Mouse (Mus musculus): ENCODE results near the gene Nfatc2. TPM values are rescaled to one million over a fixed set of nuclear protein-coding genes. Genes with fewer than 3 reads are reported as not detected.

Gene Nfatc2
- total RNA-seq, 1 experiment from 2014 or later = 6.8 TPM

DNA sequence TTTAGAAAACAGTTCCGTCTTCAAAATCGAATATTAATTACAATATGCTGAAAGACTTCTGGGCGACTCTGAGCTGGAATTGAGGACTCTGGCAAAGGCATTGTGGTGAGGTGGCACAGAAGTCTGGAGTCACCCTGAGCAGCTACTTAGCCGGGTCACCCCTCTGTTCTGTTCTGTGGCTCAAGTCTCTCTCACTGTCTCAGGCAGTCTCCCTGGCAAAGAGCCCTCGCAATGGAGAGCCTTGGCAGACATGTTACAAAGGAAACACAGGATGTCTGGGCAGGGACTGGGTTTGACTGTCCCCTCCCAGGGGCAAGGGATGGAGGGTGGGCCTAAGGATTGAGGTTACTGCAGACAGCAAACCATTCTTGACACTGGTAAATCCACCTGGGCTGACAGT, 135.8 kb downstream of the Nfatc2 start:
- no peak for ATAC-seq (ENCODE audit: extremely low read depth, insufficient number of reproducible peaks, low FRiP score, poor library complexity, severe bottlenecking)

DNA sequence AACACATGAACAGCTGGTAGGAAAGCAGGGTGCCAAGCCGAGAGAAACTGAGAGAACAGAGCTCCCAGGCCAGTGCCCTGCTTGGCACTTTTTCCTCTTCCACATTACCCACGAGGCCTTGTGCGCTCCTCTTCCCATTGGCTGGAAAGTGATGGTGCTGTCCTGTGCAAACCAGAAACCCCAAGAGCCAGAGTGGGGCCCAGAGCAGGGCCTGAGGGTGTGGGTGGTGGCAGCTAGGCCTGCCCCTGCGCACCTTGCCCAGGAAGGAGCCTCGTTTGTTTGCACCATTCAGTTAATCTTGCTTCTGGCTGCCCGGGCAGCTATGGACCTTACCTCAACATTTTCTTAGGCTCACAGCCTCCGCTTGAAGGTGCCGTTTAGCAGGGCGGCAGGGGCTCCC, 139.6 kb downstream of the Nfatc2 start:
- no peak for ATAC-seq (ENCODE audit: extremely low read depth, insufficient number of reproducible peaks, low FRiP score, poor library complexity, severe bottlenecking)

DNA sequence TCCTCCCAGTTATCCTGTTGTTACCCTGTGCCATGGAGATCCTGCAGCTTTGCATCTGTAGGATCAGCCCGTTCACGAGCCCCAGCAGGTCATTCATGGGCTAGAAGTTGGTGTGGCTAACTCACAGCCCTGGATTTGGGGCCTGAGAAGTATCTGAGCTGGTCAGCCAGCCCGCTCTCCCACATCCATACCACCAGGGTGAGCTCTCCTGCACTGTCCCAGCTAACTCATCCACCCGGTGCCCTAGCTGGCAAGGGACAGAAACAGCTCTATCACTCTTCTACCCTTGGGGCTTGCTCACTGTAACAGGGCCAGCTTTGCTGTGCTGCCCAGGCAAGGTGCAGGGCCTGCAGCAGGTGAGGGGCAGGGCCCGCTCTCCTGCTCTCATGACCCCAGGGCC, 141.8 kb downstream of the Nfatc2 start:
- no peak for ATAC-seq (ENCODE audit: extremely low read depth, insufficient number of reproducible peaks, low FRiP score, poor library complexity, severe bottlenecking)

DNA sequence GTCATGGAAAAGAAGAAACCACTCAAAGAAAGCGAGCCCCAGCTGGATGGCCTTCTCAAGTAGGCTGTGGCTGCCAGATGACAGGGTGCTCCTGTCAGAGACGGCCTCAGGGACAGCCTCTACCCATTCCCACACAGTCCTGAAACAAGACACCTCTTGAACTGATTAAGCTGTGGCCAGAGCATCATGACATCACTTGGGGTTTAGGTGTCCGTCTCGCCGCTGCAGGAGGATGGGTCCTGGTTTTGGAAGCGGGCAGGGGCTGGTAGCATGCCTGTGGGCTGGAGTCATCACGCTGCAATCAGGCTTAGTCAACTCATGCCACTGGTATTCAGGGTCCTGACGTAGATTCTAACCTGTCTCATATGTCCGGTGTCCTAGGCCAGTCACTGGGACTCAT, 142.9 kb downstream of the Nfatc2 start:
- ATAC-seq (ENCODE audit: extremely low read depth, insufficient number of reproducible peaks, low FRiP score, poor library complexity, severe bottlenecking) = no peak

DNA sequence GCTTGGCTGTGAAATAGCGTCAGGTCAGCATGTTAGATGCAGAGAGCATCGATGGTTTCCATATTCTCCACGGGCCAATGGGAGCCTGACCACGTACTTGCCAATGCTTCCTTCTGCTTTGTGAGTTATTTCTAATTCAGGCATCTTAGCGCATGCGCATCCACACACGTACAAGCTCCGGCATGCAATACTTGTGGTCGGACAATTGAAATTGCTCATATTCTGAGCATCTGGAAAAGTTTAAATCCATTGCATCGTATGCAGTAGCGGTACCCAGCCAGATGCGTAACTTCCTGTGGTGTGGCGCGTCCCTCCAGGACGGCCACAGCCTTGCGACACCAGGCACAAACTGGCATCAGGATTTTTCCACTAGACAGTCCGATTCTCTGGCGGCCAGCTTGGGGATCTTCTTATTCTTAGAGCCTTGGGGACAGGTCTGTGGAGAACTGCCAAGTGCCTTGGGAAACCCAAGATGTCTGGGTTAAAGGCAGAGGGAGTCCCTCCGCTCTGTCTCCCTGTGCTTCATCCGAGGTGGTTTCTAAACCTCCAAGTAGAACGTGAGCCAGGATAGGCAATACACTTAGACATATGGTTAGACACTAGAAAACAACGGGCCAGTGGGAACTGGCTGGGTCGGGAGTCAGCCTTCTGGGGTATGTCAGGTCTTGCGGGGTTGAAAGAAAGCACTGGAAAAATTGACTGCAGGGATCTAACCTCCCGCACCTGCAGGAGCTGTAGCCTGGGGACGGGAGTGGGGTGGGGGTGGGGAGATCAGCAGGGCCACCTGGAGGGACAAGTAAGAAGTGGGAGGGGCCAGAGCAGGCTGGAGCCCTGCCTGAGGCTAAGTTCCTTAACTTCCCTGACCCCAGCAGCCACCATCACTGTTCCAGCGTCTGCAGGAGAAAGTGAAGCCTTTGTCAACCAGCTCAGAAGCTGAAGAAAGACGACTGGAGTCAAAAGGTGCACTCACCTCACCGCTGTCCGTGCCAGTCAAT, 149.4 kb downstream of the Nfatc2 start:
- peak; percentile 3; the same call in 1 of the 2 replicates for ATAC-seq (ENCODE audit: extremely low read depth, insufficient number of reproducible peaks, low FRiP score, poor library complexity, severe bottlenecking)

DNA sequence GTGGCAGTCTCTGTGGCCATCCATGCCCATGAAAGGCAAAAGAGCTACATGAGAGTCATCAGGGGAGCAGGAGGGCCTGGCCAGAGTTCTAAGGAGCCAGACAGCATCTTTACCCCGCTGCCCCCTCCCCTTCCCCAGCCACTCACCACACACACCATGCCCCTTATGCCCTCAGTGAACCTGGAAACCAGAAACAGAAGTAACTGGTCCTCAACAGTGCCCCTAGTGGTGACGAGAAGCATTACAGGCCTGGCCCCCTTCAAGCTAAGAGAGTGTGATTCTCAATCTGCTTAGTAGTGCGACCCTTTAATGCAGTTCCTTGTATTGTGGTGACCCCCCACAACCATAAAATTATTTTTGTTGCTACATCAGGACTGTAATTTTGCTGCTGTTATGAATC, 150.5 kb downstream of the Nfatc2 start:
- ATAC-seq (ENCODE audit: extremely low read depth, insufficient number of reproducible peaks, low FRiP score, poor library complexity, severe bottlenecking) = peak; percentile 39; the same call in 1 of the 2 replicates

DNA sequence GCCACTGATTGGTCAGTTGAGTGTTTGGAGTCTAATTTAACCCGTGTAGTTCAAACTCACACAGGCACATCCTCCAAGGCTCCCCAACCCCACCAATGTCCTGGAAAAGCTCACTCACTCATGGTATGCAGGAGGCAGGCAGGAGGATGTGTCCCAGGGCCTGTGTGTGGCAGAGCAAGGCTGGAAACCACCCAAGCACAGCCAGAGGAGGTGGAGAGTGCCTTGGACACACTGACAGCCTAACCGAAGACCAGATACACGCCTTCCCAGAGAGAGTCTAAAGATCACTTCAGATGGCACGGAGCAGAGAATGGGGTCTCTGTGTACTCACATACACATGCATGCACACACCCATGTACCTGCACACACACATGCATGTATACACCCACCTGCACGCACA, 153.4 kb downstream of the Nfatc2 start:
- no peak for ATAC-seq (ENCODE audit: extremely low read depth, insufficient number of reproducible peaks, low FRiP score, poor library complexity, severe bottlenecking)

DNA sequence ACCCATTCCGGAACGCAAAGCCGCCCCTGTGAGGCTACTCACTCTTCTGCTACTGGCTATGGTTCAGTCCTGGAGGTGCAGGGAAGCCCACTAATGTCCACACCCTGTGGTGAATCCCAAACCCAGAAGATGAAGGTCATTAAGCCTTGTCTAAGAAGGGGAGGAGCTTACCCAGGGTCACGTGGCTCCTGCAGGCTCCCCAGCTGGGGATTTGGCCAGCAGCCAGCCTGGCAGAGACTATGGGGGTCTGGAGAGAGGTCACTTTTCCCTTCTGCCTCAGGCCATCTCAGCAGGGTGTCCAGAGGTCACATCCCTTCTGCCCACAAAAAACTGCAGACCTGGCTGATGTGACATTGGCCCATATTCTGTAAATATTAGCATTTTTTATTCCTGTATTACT, 153.9 kb downstream of the Nfatc2 start:
- no peak for ATAC-seq (ENCODE audit: extremely low read depth, insufficient number of reproducible peaks, low FRiP score, poor library complexity, severe bottlenecking)

DNA sequence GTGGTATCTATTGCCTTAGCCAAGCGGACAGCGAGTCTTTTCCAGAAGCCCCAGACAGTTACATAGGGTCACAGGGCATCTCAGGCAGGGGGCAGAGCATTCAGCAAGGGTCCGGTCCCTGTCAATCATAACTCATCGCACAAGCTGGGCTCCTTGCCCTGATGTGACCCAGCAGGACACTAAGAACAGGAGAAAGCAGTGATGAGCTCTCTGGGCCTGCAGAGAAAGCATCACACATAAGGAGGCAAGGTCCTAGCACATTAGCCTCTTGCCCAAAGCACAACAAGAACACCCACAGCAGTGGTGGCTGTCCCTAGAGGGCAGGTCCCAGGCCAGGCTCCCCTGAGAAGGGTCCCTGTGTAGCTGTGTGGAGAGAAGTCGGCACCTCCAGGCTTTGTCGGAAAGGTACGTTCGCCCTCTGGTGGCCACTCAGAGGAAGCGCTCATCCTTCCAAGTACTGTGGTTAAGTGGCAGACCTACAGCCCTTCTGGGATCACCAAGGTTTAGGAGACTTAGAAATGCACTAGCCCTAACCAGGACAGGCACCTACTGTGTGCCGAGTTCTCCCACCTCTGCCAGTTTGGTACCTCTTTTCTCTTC, 156.1 kb downstream of the Nfatc2 start:
- ATAC-seq (ENCODE audit: extremely low read depth, insufficient number of reproducible peaks, low FRiP score, poor library complexity, severe bottlenecking) = peak; percentile 73; the same call in 1 of the 2 replicates

DNA sequence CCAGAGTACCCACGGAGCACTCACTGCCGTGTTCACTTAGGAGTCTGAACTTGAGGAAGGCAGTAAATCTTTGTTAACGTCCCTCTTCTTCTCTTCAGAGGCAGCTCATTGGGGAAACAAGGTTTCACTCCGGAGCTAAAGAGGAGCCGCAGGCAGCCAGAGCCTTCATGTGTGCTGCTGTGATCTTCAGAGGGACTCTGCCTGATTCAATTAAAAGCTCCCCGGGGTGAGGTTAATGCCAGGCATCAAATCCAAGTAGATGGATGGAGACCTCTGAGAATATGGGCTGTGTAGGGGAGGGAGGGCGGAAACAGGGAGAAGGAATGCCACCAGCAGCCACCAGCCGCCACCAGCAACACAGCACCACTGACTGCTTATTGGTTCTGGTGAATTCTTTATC, 157.3 kb downstream of the Nfatc2 start:
- no peak for ATAC-seq (ENCODE audit: extremely low read depth, insufficient number of reproducible peaks, low FRiP score, poor library complexity, severe bottlenecking)

DNA sequence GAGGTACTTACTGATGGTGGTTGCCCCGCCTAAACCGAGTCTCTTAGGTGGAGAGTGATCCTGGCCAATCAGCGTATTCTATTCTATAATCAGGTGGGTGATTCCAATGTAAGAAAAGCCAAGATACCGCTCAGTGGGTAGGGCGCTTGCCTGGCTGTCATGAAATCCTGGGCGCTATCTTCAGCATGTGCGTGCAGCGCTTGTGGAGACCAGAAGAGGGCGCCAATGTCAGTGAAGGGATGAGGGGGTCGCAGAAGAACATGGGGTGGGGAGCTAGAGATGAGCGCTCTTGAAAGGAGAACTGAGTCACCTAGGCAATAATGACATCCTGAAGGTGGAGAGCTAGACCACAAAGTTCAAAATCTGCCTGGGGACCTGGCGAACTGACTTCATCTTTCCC, 160.0 kb downstream of the Nfatc2 start:
- no peak for ATAC-seq (ENCODE audit: extremely low read depth, insufficient number of reproducible peaks, low FRiP score, poor library complexity, severe bottlenecking)

DNA sequence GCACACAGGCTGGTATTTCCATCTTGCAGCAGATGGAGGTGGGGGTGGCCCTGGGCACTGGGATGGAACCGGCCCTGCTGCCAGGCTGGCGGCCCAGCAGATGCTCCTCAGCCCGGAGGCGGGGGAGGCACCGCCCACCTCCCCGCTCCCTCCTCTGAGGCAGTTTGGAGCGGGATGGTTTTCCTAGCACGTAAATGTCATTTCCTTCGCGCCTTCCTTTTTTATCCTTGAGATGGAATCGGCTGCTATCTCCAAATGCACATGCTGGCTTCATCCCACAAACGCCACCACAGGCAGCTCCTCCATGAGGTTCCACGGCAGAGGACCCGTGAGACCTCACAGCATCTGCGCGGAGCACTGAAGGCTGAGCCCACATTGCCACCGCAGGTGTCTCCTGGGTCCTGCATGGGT, 160.5 kb downstream of the Nfatc2 start:
- no peak for ATAC-seq (ENCODE audit: extremely low read depth, insufficient number of reproducible peaks, low FRiP score, poor library complexity, severe bottlenecking)

DNA sequence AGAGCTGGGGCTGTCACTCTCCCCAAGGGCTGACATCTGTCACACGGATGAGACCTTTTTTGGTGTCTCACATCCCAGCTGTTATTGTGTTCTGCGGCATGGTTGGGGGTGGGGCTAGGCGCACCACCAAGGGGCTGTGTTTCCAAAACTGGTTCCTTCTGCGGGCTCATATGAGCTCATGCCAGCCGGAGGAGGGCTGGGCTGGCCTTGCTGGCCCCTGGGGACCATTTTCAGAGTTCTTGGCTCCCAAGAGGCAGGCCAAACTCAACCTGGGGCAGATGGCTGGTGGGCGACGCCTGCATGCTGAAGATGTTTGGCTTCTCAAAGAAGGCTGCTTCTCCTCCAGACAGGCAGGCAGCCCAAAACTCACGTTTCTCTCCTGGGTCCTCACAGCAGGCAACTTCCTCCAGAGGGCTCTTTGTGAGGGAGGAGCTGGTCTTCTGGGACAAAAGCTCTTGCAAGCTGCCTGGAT, 162.4 kb downstream of the Nfatc2 start:
- ATAC-seq (ENCODE audit: extremely low read depth, insufficient number of reproducible peaks, low FRiP score, poor library complexity, severe bottlenecking) = peak; percentile 67

DNA sequence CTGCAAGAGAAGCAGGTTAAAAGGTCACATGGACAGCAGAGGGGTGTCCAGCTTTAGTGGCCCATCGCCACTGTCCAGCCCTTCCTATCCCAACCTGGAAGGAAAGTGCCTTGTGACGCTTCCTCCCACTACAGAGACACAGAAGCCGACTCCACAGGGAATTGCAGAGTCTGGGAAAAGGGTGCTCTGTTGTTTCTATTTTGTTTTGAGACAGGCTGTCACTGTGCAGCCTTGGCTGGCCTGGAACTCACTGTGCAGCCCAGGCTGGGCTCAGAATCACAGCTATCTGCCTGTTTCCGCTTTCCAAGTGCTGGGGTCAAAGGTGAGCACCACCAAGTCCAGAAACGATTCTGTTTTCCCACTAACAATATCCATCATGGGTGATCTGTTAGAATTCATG, 167.3 kb downstream of the Nfatc2 start:
- no peak for ATAC-seq (ENCODE audit: extremely low read depth, insufficient number of reproducible peaks, low FRiP score, poor library complexity, severe bottlenecking)

DNA sequence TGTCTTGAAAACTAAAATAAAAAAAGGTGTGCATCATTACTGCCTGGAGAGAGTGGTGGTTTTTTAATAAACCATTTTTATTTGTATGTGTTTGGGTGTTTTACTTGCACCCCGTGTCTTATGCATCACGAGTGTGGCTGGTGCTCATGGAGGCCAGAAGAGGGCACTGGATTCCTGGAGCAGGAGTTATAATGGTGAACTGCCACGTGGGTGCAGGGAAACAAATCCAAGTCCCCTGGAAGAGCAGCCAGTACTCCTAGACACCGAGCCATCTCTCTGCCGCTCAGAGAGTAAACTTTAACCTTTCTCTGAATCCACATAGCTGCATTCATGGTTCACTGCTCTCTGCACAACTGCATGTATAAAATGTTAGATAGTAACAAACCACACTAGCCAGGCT, 168.1 kb downstream of the Nfatc2 start:
- no peak for ATAC-seq (ENCODE audit: extremely low read depth, insufficient number of reproducible peaks, low FRiP score, poor library complexity, severe bottlenecking)

DNA sequence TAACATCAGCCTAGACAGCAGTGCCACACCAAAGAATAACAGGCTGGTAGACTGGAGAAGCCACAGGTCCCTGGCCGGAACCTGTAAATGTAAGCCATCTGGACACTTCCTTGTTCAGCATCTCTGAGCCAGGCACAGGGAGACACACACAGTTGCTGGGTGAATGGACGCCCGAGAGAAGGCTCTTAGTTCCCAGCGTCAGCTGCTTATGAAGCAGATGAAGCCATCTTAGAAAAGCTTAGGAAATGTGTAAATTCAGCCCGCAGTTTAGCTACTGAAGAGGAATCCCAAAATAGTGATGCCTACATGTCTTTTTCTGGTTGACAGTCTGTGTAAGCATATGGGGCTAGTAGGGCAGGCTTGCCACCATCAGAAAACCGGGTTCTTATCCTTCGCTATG, 169.1 kb downstream of the Nfatc2 start:
- ATAC-seq (ENCODE audit: extremely low read depth, insufficient number of reproducible peaks, low FRiP score, poor library complexity, severe bottlenecking) = no peak

DNA sequence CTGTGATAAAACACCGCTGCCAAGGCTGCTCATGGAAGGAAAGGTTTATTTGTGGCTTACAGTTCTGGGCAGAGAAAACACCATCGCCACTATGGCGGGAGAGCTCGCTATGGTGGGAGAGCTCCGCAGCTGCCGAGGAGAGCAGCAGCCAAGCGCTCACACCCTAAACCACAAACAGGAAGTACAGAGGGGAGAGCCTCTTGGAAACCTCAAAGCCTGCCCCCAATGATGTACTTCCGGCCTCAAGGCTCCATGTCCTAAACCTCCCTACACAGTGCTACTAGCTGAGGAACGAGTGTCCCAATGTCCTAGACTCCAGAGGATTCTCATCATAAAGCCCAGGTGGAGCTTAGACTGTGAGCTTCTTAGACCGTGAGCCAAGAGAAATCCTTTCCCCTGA, 171.9 kb downstream of the Nfatc2 start:
- peak; percentile 70 for ATAC-seq (ENCODE audit: extremely low read depth, insufficient number of reproducible peaks, low FRiP score, poor library complexity, severe bottlenecking)

DNA sequence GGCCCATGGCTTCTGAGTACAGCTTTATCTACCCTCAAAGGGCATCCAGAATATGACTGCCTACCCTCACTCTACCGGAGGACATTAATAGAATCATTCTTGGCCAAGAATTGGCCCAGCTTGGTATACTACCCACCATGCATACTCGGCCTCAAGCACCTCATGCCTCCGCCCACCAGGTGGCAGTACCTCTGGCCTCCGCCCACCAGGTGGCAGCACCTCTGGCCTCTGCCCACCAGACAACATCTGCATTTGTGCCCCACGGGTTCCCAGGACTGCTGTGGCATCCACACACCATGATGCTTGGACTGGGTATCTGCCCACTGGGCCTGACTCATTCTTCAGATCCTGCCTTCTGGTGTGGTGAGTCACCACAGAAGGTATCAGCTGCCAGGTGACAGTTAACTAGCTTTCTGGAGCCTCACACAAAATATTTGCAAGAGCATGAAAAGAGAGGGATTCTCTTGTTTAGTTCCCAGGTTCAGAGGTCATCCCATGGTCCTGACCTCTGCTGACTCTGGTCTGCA, 173.0 kb downstream of the Nfatc2 start:
- peak; percentile 17 for ATAC-seq (ENCODE audit: extremely low read depth, insufficient number of reproducible peaks, low FRiP score, poor library complexity, severe bottlenecking)
